Mouse (Mus musculus): Measurements from ENCODE around the gene Macrod2. TPM values are rescaled to one million over a fixed set of nuclear protein-coding genes. Genes with fewer than 3 reads are reported as not detected.

Macrod2 gene
- polyA plus RNA-seq, 1 experiment = 0.95 TPM

GRCm38 (mm10) chr2:141830496-141830895 lies 1435.4 kb downstream of the Macrod2 start:
- Histone ChIP-seq H3K79me2 (ENCODE audit: control insufficient read depth, insufficient read depth) (no peaks in the 10 kb centered on the region), H3ac (ENCODE audit: control insufficient read depth, insufficient read length, low read depth) (no peak overlapping the region), H3K79me3 (ENCODE audit: low read depth) (no peaks in the 10 kb centered on the region), H3K27me3 (ENCODE audit: control insufficient read depth, insufficient read depth, insufficient read length) (no peaks in the 10 kb centered on the region), H3K36me3 (ENCODE audit: control insufficient read depth, insufficient read depth) (no peaks in the 10 kb centered on the region), H3K4me3 (ENCODE audit: insufficient read depth, poor library complexity, severe bottlenecking) (no peak overlapping the region)
- TF ChIP-seq MYOG (IDR thresholded peaks at IDR 0.05; ENCODE audit: control insufficient read depth, extremely low read depth, insufficient read length) (no peak), MAX (IDR thresholded peaks at IDR 0.05) (no peak), CEBPB (IDR thresholded peaks at IDR 0.05; ENCODE audit: low read depth) (no peak), CTCF (IDR thresholded peaks at IDR 0.05; ENCODE audit: control insufficient read depth, insufficient read depth, insufficient read length) (no peak), FOSL1 (IDR thresholded peaks at IDR 0.05; ENCODE audit: insufficient read depth, low read length, poor library complexity, severe bottlenecking) (no peak), USF1 (IDR thresholded peaks at IDR 0.05; ENCODE audit: low read depth) (no peak), MYOD1 (IDR thresholded peaks at IDR 0.05; ENCODE audit: control insufficient read depth, insufficient read length, low read depth) (no peak)

GRCm38 (mm10) chr2:141831515-141831914 lies 1436.4 kb downstream of the Macrod2 start:
- no peaks in the 10 kb centered on the region for H3K27me3 ChIP-seq (ENCODE audit: control insufficient read depth, insufficient read depth, insufficient read length)
- TF ChIP-seq CEBPB (IDR thresholded peaks at IDR 0.05; ENCODE audit: low read depth) (no peak), MYOD1 (IDR thresholded peaks at IDR 0.05; ENCODE audit: control insufficient read depth, insufficient read length, low read depth) (no peak), MYOG (IDR thresholded peaks at IDR 0.05; ENCODE audit: control insufficient read depth, extremely low read depth, insufficient read length) (no peak), MAX (IDR thresholded peaks at IDR 0.05) (no peak), FOSL1 (IDR thresholded peaks at IDR 0.05; ENCODE audit: insufficient read depth, low read length, poor library complexity, severe bottlenecking) (no peak), USF1 (IDR thresholded peaks at IDR 0.05; ENCODE audit: low read depth) (no peak), CTCF (IDR thresholded peaks at IDR 0.05; ENCODE audit: control insufficient read depth, insufficient read depth, insufficient read length) (no peak)
- no peak overlapping the region for H3K4me3 ChIP-seq (ENCODE audit: insufficient read depth, poor library complexity, severe bottlenecking)
- no peaks in the 10 kb centered on the region for H3K36me3 ChIP-seq (ENCODE audit: control insufficient read depth, insufficient read depth)
- H3K79me2 ChIP-seq (ENCODE audit: control insufficient read depth, insufficient read depth) = no peaks in the 10 kb centered on the region
- H3ac ChIP-seq (ENCODE audit: control insufficient read depth, insufficient read length, low read depth) = no peak overlapping the region
- H3K79me3 ChIP-seq (ENCODE audit: low read depth) = no peaks in the 10 kb centered on the region

GRCm38 (mm10) chr2:141834156-141834782 lies 1439.2 kb downstream of the Macrod2 start:
- TF ChIP-seq USF1 (IDR thresholded peaks at IDR 0.05; ENCODE audit: low read depth) (no peak), CEBPB (IDR thresholded peaks at IDR 0.05; ENCODE audit: low read depth) (no peak), FOSL1 (IDR thresholded peaks at IDR 0.05; ENCODE audit: insufficient read depth, low read length, poor library complexity, severe bottlenecking) (no peak), MYOG (IDR thresholded peaks at IDR 0.05; ENCODE audit: control insufficient read depth, extremely low read depth, insufficient read length) (no peak), CTCF (IDR thresholded peaks at IDR 0.05; ENCODE audit: control insufficient read depth, insufficient read depth, insufficient read length) (no peak), MAX (IDR thresholded peaks at IDR 0.05) (no peak), MYOD1 (IDR thresholded peaks at IDR 0.05; ENCODE audit: control insufficient read depth, insufficient read length, low read depth) (no peak)
- Histone ChIP-seq H3K27me3 (ENCODE audit: control insufficient read depth, insufficient read depth, insufficient read length) (no peaks in the 10 kb centered on the region), H3K36me3 (ENCODE audit: control insufficient read depth, insufficient read depth) (no peaks in the 10 kb centered on the region), H3K79me2 (ENCODE audit: control insufficient read depth, insufficient read depth) (no peaks in the 10 kb centered on the region), H3ac (ENCODE audit: control insufficient read depth, insufficient read length, low read depth) (no peak overlapping the region), H3K4me3 (ENCODE audit: insufficient read depth, poor library complexity, severe bottlenecking) (no peak overlapping the region), H3K79me3 (ENCODE audit: low read depth) (no peaks in the 10 kb centered on the region)

GRCm38 (mm10) chr2:141844408-141845175 lies 1449.5 kb downstream of the Macrod2 start:
- no peaks in the 10 kb centered on the region for H3K79me2 ChIP-seq (ENCODE audit: control insufficient read depth, insufficient read depth)
- H3K4me3 ChIP-seq (ENCODE audit: insufficient read depth, poor library complexity, severe bottlenecking) = no peak overlapping the region
- H3K27me3 ChIP-seq (ENCODE audit: control insufficient read depth, insufficient read depth, insufficient read length) = no peaks in the 10 kb centered on the region
- H3ac ChIP-seq (ENCODE audit: control insufficient read depth, insufficient read length, low read depth) = no peak overlapping the region
- TF ChIP-seq CEBPB (IDR thresholded peaks at IDR 0.05; ENCODE audit: low read depth) (no peak), CTCF (IDR thresholded peaks at IDR 0.05; ENCODE audit: control insufficient read depth, insufficient read depth, insufficient read length) (no peak), USF1 (IDR thresholded peaks at IDR 0.05; ENCODE audit: low read depth) (no peak), FOSL1 (IDR thresholded peaks at IDR 0.05; ENCODE audit: insufficient read depth, low read length, poor library complexity, severe bottlenecking) (no peak), MYOD1 (IDR thresholded peaks at IDR 0.05; ENCODE audit: control insufficient read depth, insufficient read length, low read depth) (no peak), MYOG (IDR thresholded peaks at IDR 0.05; ENCODE audit: control insufficient read depth, extremely low read depth, insufficient read length) (no peak), MAX (IDR thresholded peaks at IDR 0.05) (no peak)
- no peaks in the 10 kb centered on the region for H3K36me3 ChIP-seq (ENCODE audit: control insufficient read depth, insufficient read depth)
- no peaks in the 10 kb centered on the region for H3K79me3 ChIP-seq (ENCODE audit: low read depth)

- TF ChIP-seq MYOD1 (IDR thresholded peaks at IDR 0.05; ENCODE audit: control insufficient read depth, insufficient read length, low read depth) (no peak), MAX (IDR thresholded peaks at IDR 0.05) (no peak), CTCF (IDR thresholded peaks at IDR 0.05; ENCODE audit: control insufficient read depth, insufficient read depth, insufficient read length) (no peak), CEBPB (IDR thresholded peaks at IDR 0.05; ENCODE audit: low read depth) (no peak), USF1 (IDR thresholded peaks at IDR 0.05; ENCODE audit: low read depth) (no peak), MYOG (IDR thresholded peaks at IDR 0.05; ENCODE audit: control insufficient read depth, extremely low read depth, insufficient read length) (no peak), FOSL1 (IDR thresholded peaks at IDR 0.05; ENCODE audit: insufficient read depth, low read length, poor library complexity, severe bottlenecking) (no peak)
- Histone ChIP-seq H3K79me2 (ENCODE audit: control insufficient read depth, insufficient read depth) (no peaks in the 10 kb centered on the region), H3K36me3 (ENCODE audit: control insufficient read depth, insufficient read depth) (no peaks in the 10 kb centered on the region), H3K4me3 (ENCODE audit: insufficient read depth, poor library complexity, severe bottlenecking) (no peak overlapping the region), H3K27me3 (ENCODE audit: control insufficient read depth, insufficient read depth, insufficient read length) (no peaks in the 10 kb centered on the region), H3ac (ENCODE audit: control insufficient read depth, insufficient read length, low read depth) (no peak overlapping the region), H3K79me3 (ENCODE audit: low read depth) (no peaks in the 10 kb centered on the region)
These were observed 1464.1 kb downstream of the Macrod2 start for GRCm38 (mm10) chr2:141859220-141859619.

Measured in C2C12 (cell line).